Mouse (Mus musculus): ENCODE data around the gene Stmn3.

The Stmn3 gene

DNA sequence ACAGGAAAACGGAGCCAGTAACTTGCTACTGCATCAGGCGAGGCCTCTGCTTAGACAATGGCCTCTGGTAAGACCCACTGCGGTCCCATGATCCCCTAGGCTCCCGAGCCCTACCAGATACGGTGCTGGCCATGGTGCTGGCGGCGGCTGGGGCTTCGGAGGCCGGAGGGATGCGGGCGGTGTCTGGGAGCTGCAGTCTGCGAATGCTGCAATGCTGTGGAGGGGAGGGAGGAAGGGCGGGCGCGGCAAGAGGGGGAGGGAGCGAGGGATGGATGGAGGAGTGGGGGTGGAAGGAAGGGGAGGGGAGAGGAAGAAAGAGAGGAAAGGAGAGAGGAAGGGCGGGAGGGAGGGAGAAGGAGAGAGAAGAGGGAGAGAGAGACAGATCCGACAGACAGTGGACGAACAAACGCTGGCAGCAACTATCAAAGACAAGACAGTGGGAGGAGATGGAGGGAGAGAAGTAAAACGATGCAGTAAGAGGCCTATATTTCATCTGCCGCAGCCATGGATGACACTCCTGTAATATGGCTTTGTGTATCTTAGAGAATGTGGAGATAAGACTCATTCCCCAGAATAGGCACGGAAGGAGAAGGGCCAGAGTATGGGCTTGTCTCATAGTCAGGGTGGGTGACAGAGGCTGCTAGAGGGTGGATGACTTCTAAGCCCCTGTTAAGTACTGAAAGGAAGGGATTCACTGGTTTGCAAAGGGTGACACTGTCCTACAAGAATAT is at the start of gene Stmn3:
Gene Stmn3, minus strand, starts transcription at position 421 of the 731 bp plus-strand sequence.
- peak; percentile 59 for DNase-seq (ENCODE audit: low read depth, low spot score)

GRCm38 (mm10) chr2:181363946-181364345 is 49.6 kb upstream of the Stmn3 start:
- no peak for DNase-seq (ENCODE audit: low read depth, low spot score)

DNA sequence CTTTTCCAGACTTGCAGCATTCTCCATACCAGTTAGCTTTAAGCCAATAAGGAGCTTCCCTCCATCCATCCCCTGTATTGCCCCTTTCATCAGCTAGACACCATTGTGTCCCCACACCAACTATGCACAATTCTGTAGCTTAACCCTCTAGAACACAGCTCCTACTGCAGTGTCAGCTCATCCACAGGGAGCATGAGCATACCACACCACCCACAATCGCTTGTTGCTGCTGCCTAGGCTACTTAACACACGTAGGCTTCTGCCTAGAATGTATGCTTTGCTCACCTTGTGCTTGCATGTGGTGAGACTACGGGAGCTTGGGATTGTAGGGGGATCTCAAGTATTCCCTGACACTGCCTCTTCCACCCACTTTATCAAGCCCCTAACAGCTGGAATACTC is 42.5 kb upstream of the Stmn3 start:
- DNase-seq (ENCODE audit: low read depth, low spot score): no peak

DNA sequence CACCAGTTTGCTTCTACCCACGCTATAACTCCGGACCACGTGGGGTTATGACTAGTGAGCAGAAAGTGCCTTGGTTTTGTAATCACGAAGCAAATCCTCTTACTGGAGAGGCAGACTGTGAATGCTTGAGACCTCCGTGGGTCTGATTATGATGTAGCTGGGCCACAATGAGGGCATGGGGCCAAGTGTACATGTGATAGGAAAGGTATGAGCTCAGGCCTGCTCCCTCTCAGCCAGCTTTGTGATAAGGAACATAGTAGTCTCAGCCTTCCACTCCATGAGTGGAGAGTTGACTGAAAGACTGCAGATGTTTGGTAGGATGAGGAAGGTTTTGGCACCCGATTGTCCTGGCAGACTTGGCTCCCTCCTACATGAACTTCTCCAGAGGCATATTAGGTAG is 28.5 kb upstream of the Stmn3 start:
- DNase-seq (ENCODE audit: low read depth, low spot score): no peak

GRCm38 (mm10) chr2:181340426-181340825 is 26.1 kb upstream of the Stmn3 start:
- no peak for DNase-seq (ENCODE audit: low read depth, low spot score)

- no peak for DNase-seq (ENCODE audit: low read depth, low spot score)
Measured at GRCm38 (mm10) chr2:181334023-181334422, 19.7 kb upstream of the Stmn3 start.

- no peak for DNase-seq (ENCODE audit: low read depth, low spot score)
Measured at GRCm38 (mm10) chr2:181332542-181332941, 18.2 kb upstream of the Stmn3 start.

DNA sequence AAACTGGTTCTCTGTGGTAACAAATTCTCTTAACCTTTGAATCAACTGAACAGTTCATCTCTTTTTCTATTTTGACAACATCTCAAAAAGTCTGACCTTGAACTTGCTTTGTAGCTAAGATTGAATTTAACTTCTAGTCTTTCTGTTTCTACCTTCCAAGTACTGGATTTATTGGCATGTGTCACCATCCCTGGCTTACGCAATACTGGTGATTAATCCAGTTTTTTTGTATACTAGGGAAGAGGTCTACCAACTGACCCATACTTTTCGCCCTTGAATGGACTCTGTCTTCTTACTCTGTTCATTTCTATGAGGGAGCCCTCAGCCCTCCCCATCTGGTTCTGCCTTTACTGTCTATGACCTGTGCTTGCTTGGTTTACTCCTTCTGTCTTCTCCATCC is 11.8 kb upstream of the Stmn3 start:
- no peak for DNase-seq (ENCODE audit: low read depth, low spot score)

- no peak for DNase-seq (ENCODE audit: low read depth, low spot score)
Measured at GRCm38 (mm10) chr2:181322136-181322535, 7.8 kb upstream of the Stmn3 start.

DNA sequence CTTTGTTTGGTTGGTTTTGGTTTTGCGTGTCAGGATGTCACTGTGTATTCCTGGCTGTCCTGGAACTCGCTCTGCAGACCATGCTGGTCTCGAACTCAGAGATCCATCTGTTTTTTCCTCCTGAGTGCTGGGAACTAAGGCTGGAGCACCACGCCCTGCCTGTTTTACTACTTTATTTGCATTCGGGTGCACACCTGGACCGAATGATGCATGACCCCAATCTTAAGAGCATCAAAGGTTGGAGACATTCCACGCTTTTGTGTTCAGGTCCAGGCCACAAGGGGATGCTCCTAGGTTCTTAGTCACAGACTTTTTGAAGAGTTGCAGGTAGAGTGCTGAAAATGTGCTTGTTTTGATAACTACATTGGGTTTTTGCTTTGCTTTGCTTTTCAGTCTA is 5.8 kb upstream of the Stmn3 start:
- DNase-seq (ENCODE audit: low read depth, low spot score): no peak

DNA sequence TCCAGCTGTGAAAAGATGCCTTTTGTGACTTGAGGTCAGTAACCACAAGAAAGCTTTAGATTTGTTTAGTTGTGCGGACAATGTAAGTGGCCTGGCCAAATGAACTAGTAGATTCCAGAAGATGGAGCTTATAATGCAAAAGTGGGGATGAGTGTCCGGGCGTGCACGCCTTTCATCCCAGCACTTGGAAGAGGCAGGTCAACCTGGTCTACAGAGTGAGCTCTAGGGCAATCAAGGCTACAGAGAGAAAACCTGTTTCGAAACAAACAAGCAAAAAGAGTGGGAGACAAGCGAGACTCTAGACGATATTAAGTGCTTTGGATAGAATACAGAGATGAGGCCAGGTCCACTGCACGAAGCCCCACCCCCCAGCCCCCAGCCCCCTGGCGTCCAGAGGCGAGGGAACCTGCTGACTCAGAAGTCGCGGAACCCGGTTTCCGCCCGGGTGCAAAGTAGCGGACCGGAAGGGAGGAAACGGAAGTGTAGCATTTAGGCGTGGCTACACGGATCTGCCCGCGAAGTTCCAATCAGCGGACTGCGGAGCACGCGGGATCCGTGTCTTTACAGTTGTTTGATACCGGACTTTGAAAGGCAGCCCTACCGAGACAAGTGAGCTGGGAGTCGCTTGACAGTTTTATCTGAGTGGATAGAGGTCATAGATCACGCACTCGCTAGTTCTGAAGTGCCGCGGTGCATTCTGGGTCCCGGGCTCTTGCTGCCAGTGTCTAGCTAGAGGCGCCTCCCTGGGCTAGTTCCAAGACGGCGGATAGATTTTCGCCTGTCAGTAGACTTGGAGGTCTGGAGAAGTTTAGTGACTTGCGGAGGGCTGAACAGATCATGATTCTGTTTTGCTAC is 5.2 kb upstream of the Stmn3 start, which contains the start of gene Rtel1:
Gene Rtel1, plus strand, starts transcription at position 492 of the 855 bp plus-strand sequence.
- peak; percentile 75 for DNase-seq (ENCODE audit: low read depth, low spot score)

DNA sequence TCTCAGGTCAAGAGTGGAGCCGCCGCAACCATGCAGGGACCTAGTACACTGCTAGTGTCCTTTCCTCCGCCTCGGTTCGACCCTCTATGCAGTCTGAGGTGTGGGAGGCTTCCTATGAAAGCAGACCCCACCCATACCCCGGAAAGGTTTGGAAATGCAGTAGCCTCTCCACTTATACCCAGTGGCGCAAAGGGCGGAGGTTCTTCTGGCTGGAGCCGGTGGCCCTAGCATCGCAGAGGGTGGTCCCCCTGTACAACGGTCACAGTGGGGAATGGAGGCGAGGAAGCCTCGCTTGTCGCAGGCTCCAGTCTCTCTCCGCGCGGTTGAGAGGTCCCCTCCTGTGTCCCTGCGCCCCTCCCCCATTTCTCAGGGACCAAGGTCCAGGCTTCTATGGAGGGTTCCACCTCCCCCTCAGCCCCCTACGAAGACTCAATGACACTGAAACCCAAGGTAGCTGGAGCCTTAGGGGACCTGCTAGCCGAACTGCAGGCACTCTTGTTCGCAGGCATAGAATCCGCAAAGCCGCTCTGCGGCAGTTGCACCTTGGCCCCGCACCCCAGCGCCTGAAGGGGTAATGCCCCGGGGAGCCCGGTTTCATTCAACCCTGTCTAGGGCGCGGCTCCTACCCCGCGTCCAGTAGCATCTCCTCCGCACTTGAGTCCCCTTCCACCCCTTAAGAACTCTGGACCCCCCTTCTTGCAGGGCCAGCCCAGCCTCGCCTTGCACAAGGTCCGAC is 788 bp downstream of the Stmn3 start:
- DNase-seq (ENCODE audit: low read depth, low spot score): no peak

GRCm38 (mm10) chr2:181313006-181313343 is 1.3 kb downstream of the Stmn3 start:
- no peak for DNase-seq (ENCODE audit: low read depth, low spot score)

- no peak for DNase-seq (ENCODE audit: low read depth, low spot score)
Measured at GRCm38 (mm10) chr2:181312435-181312834, 1.9 kb downstream of the Stmn3 start.

DNA sequence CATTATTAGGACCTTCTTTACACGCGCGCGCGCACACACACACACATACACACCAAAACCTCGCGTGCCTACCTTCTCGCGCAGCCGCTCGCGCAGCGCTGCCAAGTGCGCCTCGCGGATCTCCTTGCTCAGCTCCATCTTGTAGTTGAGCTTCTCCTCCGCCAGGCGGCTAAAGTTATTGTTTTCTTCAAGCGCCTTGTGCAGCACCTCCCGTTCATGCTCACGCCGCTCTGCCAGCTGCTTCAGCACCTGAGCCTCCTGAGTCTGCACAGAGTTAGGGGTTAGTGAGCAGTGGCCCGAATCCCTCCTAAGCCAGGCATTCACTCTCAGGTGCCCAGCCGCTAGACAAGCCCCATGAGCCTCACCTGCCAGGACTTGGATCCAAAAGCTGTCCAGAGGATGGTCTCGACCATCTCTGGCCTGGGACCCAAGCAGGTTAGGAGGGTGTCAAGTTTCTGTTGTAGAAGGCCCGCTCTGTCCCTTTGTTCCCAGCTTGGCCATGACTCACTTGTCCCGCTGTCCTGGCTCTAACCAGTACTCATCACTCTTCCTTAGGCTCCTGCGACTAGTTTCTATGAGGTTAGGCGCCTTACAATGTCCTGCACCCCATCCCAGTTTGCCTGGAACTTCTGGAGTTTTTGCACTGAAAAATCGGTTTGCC is 7.0 kb downstream of the Stmn3 start:
- DNase-seq (ENCODE audit: low read depth, low spot score): peak; percentile 77

GRCm38 (mm10) chr2:181304944-181305343 is 9.4 kb downstream of the Stmn3 start:
- no peak for DNase-seq (ENCODE audit: low read depth, low spot score)

DNA sequence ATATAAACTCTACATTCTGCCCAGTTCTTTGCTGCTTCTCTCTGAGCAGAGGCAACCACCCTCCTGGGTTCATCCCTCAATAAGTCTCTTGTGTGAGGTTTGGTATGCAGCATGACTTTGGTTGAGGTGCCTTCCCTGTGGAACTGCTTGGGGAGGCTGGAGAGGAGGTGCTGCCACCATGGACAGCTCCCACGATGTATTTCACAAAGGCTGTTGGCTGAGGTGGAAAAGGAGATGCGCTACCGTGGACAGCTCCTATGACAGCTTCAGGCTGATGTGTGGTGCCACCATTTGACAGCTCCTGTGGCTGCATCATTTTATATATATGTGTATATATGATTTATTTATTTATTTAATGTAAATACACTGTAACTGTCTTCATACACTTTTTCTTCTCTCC is 12.3 kb downstream of the Stmn3 start:
- DNase-seq (ENCODE audit: low read depth, low spot score): peak; percentile 64

- no peak for DNase-seq (ENCODE audit: low read depth, low spot score)
Measured at GRCm38 (mm10) chr2:181290937-181291336, 23.4 kb downstream of the Stmn3 start.

DNA sequence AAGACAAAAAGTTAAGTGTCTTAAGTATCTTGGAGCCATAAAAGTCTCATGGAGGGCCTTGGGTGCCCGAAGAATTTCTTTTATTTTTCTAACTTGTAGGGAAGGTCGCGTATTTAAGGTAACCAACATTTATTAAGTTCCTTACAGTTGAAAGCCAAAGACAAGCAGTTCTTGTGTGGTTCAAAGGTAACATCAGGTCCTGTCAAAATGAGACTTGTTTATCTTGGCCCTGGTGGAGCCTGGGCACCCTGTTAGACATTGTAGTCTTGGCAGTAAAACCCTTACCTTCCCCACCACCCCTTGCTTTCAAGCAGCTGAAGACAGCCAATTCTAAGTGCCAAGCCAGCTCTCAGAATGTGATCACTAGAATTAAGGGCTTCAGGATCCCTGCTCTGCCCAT is 25.6 kb downstream of the Stmn3 start:
- DNase-seq (ENCODE audit: low read depth, low spot score): no peak

- peak; percentile 89 for DNase-seq (ENCODE audit: low read depth, low spot score)
Measured at GRCm38 (mm10) chr2:181287958-181288350, 26.3 kb downstream of the Stmn3 start, which contains the start of gene Gmeb2. Gene Gmeb2 (minus strand): TSS chr2:181288035.

DNA sequence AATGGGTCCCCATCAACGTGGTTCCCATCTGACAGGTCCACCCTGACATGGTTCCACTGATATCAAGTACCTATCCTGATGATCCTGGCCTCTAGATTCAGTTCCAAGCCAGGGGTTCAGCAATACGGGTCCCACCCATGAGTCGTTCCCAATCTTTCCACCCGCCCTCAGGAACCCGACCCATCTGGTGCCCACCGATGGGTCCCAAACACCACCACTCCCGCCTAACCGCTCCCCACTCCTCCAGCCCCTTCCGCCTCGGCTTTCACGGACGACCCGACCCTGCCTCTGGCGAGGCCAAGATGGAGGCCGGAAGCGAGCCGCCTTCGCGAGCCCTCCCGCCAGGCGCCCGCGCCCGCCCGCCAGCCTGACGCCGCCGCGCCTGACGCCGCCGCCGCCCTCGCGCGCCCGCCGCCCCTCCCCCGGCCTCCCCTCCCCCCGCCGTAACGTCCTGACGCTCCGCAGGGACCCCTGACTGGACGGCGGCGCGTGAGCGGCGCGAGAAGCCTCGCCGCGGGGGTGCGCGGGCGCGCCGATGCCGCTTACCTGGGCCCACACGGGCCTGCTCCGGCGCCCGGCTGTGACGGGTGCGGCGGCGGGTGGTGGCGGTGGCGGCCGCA is 26.9 kb downstream of the Stmn3 start:
- no peak for DNase-seq (ENCODE audit: low read depth, low spot score)

Data from WW6 (cell line).